Mouse (Mus musculus) cerebellum, postnatal 10 days (tissue): Measurements from ENCODE around the gene Arpp21.

ENCODE experiments used
- DNase-seq, 2 experiments: peaks; one replicate each; pipeline ENCODE4 v3.0.0; 2021; ENCODE audit warnings: mixed read lengths in 2 of 2

Gene Arpp21

GRCm38 (mm10) chr9:112177569-112177968 lies 58.2 kb downstream of the Arpp21 start:
- peak; percentile 36 to 44 for DNase-seq

- DNase-seq, result no peak
Measured at GRCm38 (mm10) chr9:112176317-112176716, 59.4 kb downstream of the Arpp21 start.

- peak; percentile 44 to 54 for DNase-seq
Measured at GRCm38 (mm10) chr9:112174407-112175357, 61.1 kb downstream of the Arpp21 start.

GRCm38 (mm10) chr9:112173778-112174177 lies 62.0 kb downstream of the Arpp21 start:
- no peak for DNase-seq

- DNase-seq, result no peak
Measured at GRCm38 (mm10) chr9:112164677-112165076, 71.1 kb downstream of the Arpp21 start.

- no peak for DNase-seq
Measured at GRCm38 (mm10) chr9:112160981-112161380, 74.8 kb downstream of the Arpp21 start.

GRCm38 (mm10) chr9:112153972-112154371 lies 81.8 kb downstream of the Arpp21 start:
- no peak for DNase-seq

- DNase-seq, result no peak
Measured at GRCm38 (mm10) chr9:112152762-112153161, 83.0 kb downstream of the Arpp21 start.

- DNase-seq, result no peak
Measured at GRCm38 (mm10) chr9:112151177-112151576, 84.6 kb downstream of the Arpp21 start.

GRCm38 (mm10) chr9:112140658-112141057 lies 95.1 kb downstream of the Arpp21 start:
- DNase-seq, result no peak

- DNase-seq, result no peak
Measured at GRCm38 (mm10) chr9:112137820-112138219, 97.9 kb downstream of the Arpp21 start.

GRCm38 (mm10) chr9:112130812-112131211 lies 104.9 kb downstream of the Arpp21 start:
- DNase-seq, result peak; percentile 26 to 47

- peak; percentile 52 to 56 for DNase-seq
Measured at GRCm38 (mm10) chr9:112124667-112125066, 111.1 kb downstream of the Arpp21 start.

- peak; percentile 37 to 51 for DNase-seq
Measured at GRCm38 (mm10) chr9:112124184-112124583, 111.6 kb downstream of the Arpp21 start.

- DNase-seq, result peak; percentile 29
Measured at GRCm38 (mm10) chr9:112123421-112123828, 112.3 kb downstream of the Arpp21 start.

- no peak for DNase-seq
Measured at GRCm38 (mm10) chr9:112119535-112119934, 116.2 kb downstream of the Arpp21 start.

GRCm38 (mm10) chr9:112119106-112119433 lies 116.7 kb downstream of the Arpp21 start:
- no peak for DNase-seq

- peak; percentile 56 to 64 for DNase-seq
Measured at GRCm38 (mm10) chr9:112118411-112119105, 117.2 kb downstream of the Arpp21 start.

- DNase-seq, result no peak
Measured at GRCm38 (mm10) chr9:112117632-112118410, 117.9 kb downstream of the Arpp21 start.

- peak; percentile 54 to 58 for DNase-seq
Measured at GRCm38 (mm10) chr9:112111610-112112009, 124.1 kb downstream of the Arpp21 start.

GRCm38 (mm10) chr9:112102852-112103192 lies 132.9 kb downstream of the Arpp21 start:
- DNase-seq, result no peak

- DNase-seq, result peak; percentile 73 to 80
Measured at GRCm38 (mm10) chr9:112102155-112102851, 133.4 kb downstream of the Arpp21 start.
